Mouse (Mus musculus) lung, postnatal 0 days (tissue): ENCODE results near the gene Cd72. TPM values are rescaled to one million over a fixed set of nuclear protein-coding genes. Genes with fewer than 3 reads are reported as not detected.

Experiments used
- ATAC-seq: fragments of 200-750 bp; cut with Nextera tagmentation; 2 replicates; pipeline ENCODE4 v1.8.0; 2017; ENCODE audit warnings: moderate library complexity
- DNase-seq: peaks from one replicate; pipeline ENCODE4 v3.0.0-alpha.2; 2016; ENCODE audit warnings: low spot score
- H3K27ac ChIP-seq: fragments of 300-500 bp; sonication (generic); 2 replicates; pipeline ENCODE4 v1.5.1; 2014; ENCODE audit warnings: antibody characterized with exemption, mild to moderate bottlenecking, low read length, mixed read lengths
- H3K27me3 ChIP-seq: fragments of 300-500 bp; sonication (generic); replicated peaks from 2 replicates; pipeline ENCODE4 v1.6.1; 2014; ENCODE audit warnings: low read length, mixed read lengths; ENCODE audit not compliant: insufficient read depth
- H3K36me3 ChIP-seq: fragments of 300-500 bp; sonication (generic); 2 replicates; pipeline ENCODE4 v1.6.1; 2014; ENCODE audit warnings: low read length, mixed read lengths; ENCODE audit not compliant: insufficient read depth
- H3K4me1 ChIP-seq: fragments of 300-500 bp; sonication (generic); 2 replicates; pipeline ENCODE4 v1.6.1; 2014; ENCODE audit warnings: antibody characterized with exemption, low read depth, low read length, mixed read lengths; ENCODE audit not compliant: insufficient read depth
- H3K4me2 ChIP-seq: fragments of 300-500 bp; sonication (generic); replicated peaks from 2 replicates; pipeline ENCODE4 v1.6.1; 2014; ENCODE audit warnings: low read depth, mild to moderate bottlenecking, low read length, moderate library complexity, mixed read lengths
- H3K4me3 ChIP-seq: fragments of 300-500 bp; sonication (generic); 2 replicates; pipeline ENCODE4 v1.5.1; 2014; ENCODE audit warnings: low read depth, low read length
- H3K9ac ChIP-seq: fragments of 300-500 bp; sonication (generic); replicated peaks from 2 replicates; pipeline ENCODE4 v1.6.1; 2014; ENCODE audit warnings: low read depth, mild to moderate bottlenecking
- H3K9me3 ChIP-seq: fragments of 300-500 bp; sonication (generic); 2 replicates; pipeline ENCODE4 v1.6.1; 2016; ENCODE audit warnings: low read length, mixed read lengths
- CTCF ChIP-seq: IDR thresholded peaks from 2 replicates; pipeline ENCODE4 v1.5.1; 2016; ENCODE audit warnings: antibody characterized with exemption, mild to moderate bottlenecking
- EP300 ChIP-seq: IDR thresholded peaks from 2 replicates; pipeline ENCODE4 v1.6.1; 2016; ENCODE audit warnings: antibody characterized with exemption, mild to moderate bottlenecking, control low read depth
- WGBS: fragments of 180-500 bp; shearing (Covaris S2); extraction: QIAGEN DNeasy Blood & Tissue Kit; methylation state at CpG from one replicate; pipeline ENCODE4 v1.1.7; 2014; 5-methylcytosine and 5-hydroxymethylcytosine counted together
- polyA plus RNA-seq: library from polyadenylated mRNA; unstranded; fragments of >200 nt; fragmentation: Nextera tagmentation; extraction: Ambion mirVana; gene quantifications from 2 replicates; pipeline ENCODE4 v1.2.1, GENCODE M21; 2015

Gene Cd72
- polyA plus RNA-seq, 1 experiment from 2014 or later = 2.7 TPM

GRCm38 (mm10) chr4:43480985-43481384, 26.6 kb upstream of the Cd72 start:
- Histone ChIP-seq H3K36me3 (no peaks in the 10 kb centered on the region), H3K27ac (no peak overlapping the region), H3K9ac (no peak overlapping the region), H3K4me2 (no peak overlapping the region), H3K9me3 (no peaks in the 10 kb centered on the region), H3K27me3 (no peaks in the 10 kb centered on the region), H3K4me3 (no peak overlapping the region), H3K4me1 (peaks cover 3% of the 10 kb centered on the region; the same call in 1 of the 2 replicates)
- DNase-seq = no peak
- ATAC-seq = no peak
- TF ChIP-seq EP300 (no peak), CTCF (no peak)
- 81% methylated on average over 5 of the region's 5 CpGs for WGBS

DNA sequence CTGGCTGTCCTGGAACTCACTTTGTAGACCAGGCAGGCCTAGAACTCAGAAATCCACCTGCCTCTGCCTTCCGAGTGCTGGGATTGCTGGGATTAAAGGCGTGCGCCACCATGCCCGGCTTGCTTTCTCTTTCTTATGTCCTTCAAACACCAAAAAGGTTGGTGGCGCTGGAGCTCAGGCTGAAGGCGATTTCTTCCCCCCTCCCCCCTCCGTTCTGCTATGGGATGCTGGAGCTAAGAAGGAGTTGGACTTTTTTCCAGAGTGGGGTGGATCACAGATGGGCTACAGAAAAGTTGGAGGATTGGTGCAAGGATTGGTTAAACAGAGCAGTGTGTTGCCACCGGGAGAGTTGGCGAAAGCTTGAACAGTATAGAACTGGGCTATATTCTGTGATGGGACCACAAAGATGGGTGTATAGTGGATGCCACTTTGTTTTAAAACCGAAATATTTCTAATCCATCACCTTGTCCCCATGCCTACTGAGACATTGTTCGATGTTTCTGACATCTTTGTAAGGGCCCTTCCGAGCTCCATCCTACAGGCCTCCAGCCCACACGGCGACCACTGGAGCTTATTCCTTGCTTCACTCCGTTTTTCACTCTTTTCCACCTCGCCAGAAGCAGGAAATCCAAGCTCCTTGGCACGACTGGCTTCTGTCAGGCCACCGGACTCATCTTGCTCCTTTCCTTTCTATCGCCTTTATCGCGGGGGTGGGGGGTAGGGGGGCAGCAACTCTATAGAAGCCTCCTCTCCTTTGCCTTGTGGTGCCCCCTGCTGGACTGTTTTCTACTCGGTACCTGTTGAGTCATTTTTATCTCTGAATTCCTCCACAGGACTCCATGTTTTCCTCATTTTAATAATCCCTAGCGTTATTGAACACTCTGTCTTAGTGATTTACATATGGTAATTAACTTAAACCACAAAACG, 24.7 kb upstream of the Cd72 start:
- no peaks in the 10 kb centered on the region for H3K27me3 ChIP-seq
- no peak overlapping the region for H3K9ac ChIP-seq
- TF ChIP-seq EP300 = no peak
- TF ChIP-seq CTCF = peak; percentile 75
- H3K4me3 ChIP-seq = no peak overlapping the region
- DNase-seq (peak; percentile 76), ATAC-seq (peak; percentile 40)
- H3K4me1 ChIP-seq = peaks cover 3% of the 10 kb centered on the region; the same call in 1 of the 2 replicates
- H3K27ac ChIP-seq = no peak overlapping the region
- no peaks in the 10 kb centered on the region for H3K9me3 ChIP-seq
- no peaks in the 10 kb centered on the region for H3K36me3 ChIP-seq
- peak overlapping the region; percentile 27; the same call in 1 of the 2 replicates for H3K4me2 ChIP-seq
- WGBS = 46% methylated on average over 24 of the region's 24 CpGs

DNA sequence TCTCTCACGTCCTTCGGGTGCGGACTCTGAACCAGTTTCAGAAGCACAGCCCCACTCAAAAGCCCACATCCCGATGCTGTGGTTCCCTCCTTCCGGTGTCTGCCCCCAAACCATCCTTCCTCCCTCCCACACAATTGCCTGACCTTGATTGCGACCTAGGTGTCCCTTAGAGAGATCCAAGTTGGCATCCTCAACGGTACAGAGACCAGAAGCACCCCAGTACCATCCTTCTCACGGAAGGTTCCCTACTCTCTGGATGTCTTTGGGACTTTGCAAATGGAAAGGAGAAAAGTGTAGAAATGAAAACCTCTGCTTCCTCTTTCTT, 24.1 kb upstream of the Cd72 start:
- 44% methylated on average over 8 of the region's 8 CpGs for WGBS
- H3K27ac ChIP-seq = peak overlapping the region; percentile 62
- peak; percentile 3; the same call in 1 of the 2 replicates for ATAC-seq

DNA sequence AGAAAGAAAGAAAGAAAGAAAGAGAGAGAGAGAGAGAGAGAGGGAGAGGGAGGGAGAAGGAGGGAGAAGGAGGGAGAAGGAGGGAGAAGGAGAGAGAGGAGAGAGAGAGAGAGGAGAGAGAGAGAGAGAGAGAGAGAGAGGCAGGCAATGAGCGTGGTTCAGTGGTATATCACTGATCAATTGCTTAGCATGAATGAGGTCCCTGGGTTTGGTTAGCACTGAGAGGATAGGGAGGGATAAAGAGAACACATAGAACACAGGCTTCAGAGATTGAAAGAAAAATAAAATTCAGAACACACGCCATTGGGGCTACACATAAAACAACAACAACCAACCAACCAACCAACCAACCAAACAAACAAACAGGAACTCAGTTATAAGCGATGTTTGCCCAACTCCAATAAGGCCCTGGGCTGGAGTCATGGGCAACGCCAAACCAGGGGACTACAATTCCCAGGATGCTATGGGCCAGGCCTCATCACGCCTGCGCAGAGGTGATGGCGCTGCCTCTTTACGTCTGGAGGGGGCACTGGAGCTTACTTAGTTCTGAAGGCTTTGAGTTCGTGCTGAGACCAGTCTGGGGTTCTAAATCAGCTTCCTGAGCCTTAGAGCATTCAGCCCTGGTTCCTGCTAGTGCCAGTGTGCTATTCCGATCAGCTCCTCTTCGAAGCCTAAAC, 23.6 kb upstream of the Cd72 start:
- WGBS = 12% methylated on average over 11 of the region's 11 CpGs
- peak; percentile 98 for ATAC-seq
- no peak overlapping the region for H3K9ac ChIP-seq
- TF ChIP-seq CTCF (peak; percentile 78), EP300 (no peak)
- peaks cover 3% of the 10 kb centered on the region; the same call in 1 of the 2 replicates for H3K4me1 ChIP-seq
- H3K27me3 ChIP-seq = no peaks in the 10 kb centered on the region
- no peaks in the 10 kb centered on the region for H3K36me3 ChIP-seq
- H3K27ac ChIP-seq = peak overlapping the region; percentile 62
- H3K4me3 ChIP-seq = peak overlapping the region; percentile 24; the same call in 1 of the 2 replicates
- DNase-seq = peak; percentile 97
- H3K4me2 ChIP-seq = peak overlapping the region; percentile 52
- H3K9me3 ChIP-seq = no peaks in the 10 kb centered on the region

More for the DNA sequence above, 24.1 kb upstream of the Cd72 start:
- Histone ChIP-seq H3K4me2 (peak overlapping the region; percentile 52), H3K36me3 (no peaks in the 10 kb centered on the region), H3K9ac (no peak overlapping the region), H3K4me1 (peaks cover 3% of the 10 kb centered on the region; the same call in 1 of the 2 replicates), H3K9me3 (no peaks in the 10 kb centered on the region), H3K4me3 (peak overlapping the region; percentile 24; the same call in 1 of the 2 replicates), H3K27me3 (no peaks in the 10 kb centered on the region)
- TF ChIP-seq CTCF (no peak), EP300 (no peak)
- no peak for DNase-seq

DNA sequence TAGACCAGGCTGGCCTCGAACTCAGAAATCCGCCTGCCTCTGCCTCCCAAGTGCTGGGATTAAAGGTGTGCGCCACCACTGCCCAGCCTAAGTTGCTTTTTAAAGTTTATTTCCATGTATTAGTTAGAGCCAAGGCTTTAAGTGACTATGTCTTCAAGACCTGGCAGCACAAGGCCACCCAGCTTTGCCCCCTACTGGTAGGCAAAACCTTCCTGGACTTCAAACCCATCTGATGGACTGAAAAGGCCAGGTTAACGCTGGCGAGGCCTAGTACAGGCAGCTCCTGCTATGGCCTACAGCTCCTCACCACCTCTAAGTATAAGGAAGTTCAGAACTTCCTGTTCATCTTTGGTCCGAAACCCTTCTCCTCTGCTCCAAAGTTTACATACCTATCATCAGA, 22.2 kb upstream of the Cd72 start:
- Histone ChIP-seq H3K27me3 (no peaks in the 10 kb centered on the region), H3K27ac (no peak overlapping the region), H3K9ac (no peak overlapping the region), H3K4me1 (peaks cover 3% of the 10 kb centered on the region; the same call in 1 of the 2 replicates), H3K36me3 (no peaks in the 10 kb centered on the region), H3K4me2 (no peak overlapping the region), H3K9me3 (no peaks in the 10 kb centered on the region), H3K4me3 (no peak overlapping the region)
- WGBS = 84% methylated on average over 6 of the region's 6 CpGs
- ATAC-seq = no peak
- no peak for TF ChIP-seq EP300
- peak; percentile 37 for TF ChIP-seq CTCF
- no peak for DNase-seq

DNA sequence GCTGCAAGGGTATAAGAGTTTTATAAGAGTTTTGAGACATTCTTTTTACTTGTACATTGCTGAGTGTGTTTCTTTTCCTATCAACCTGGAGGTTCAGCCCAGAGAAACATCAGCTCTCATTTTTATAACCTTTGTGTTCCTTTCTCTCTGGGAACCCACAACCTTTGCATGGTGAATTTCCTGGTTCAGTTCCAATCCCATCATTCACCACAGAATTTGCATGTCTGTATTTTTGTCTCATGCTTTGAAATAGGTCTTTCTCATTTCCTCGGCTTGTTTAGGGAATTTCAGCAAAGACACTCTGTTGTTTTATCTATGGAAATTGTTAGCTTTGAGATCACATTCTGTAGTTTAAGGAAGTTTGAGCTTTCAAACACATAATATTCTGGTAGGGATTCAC, 19.2 kb upstream of the Cd72 start:
- no peak overlapping the region for H3K9ac ChIP-seq
- DNase-seq (no peak), ATAC-seq (no peak)
- H3K4me1 ChIP-seq = peaks cover 3% of the 10 kb centered on the region; the same call in 1 of the 2 replicates
- H3K9me3 ChIP-seq = no peaks in the 10 kb centered on the region
- no peak overlapping the region for H3K4me3 ChIP-seq
- H3K36me3 ChIP-seq = no peaks in the 10 kb centered on the region
- no peak overlapping the region for H3K27ac ChIP-seq
- 53% methylated on average over 1 of the region's 1 CpGs for WGBS
- H3K27me3 ChIP-seq = no peaks in the 10 kb centered on the region
- H3K4me2 ChIP-seq = no peak overlapping the region
- TF ChIP-seq EP300 (no peak), CTCF (no peak)
